8 mouse cellular contexts compared by ENCODE assay signal in genomic region chr9:108189488-108189786, GRCm38 (mm10). TPM values are rescaled to one million over a fixed set of nuclear protein-coding genes. Genes with fewer than 3 reads are reported as not detected.
A peak's percentile ranks its signal among the peaks of the same experiment; 100 is the strongest.
DNase-seq lines count a peak whose midpoint lies in the region; ATAC-seq and TF ChIP-seq lines count a peak whose summit lies in the region.

No protein-coding gene starts in this region.

- H3K9ac ChIP-seq in kidney, embryonic 14.5 days (ENCODE audit: low read depth, low read length): no peak overlapping the region
- H3K9ac ChIP-seq in forebrain, embryonic 11.5 days (ENCODE audit: low read length): peak overlapping the region; percentile 76
- H3K9ac ChIP-seq in intestine, postnatal 0 days (ENCODE audit: low read depth, low read length): no peak overlapping the region
- peak overlapping the region; percentile 90 for H3K9ac ChIP-seq in neural tube, embryonic 15.5 days (replicated peaks)

- H3K4me1 ChIP-seq in kidney, embryonic 14.5 days (ENCODE audit: control insufficient read depth, insufficient read depth, low read length): peaks cover 3% of the 10 kb centered on the region; the same call in 1 of the 2 replicates
- peaks cover 4% of the 10 kb centered on the region; the same call in 1 of the 2 replicates for H3K4me1 ChIP-seq in forebrain, embryonic 11.5 days (replicated peaks; ENCODE audit: control insufficient read depth, insufficient read depth, low read length)
- H3K4me1 ChIP-seq in intestine, postnatal 0 days (replicated peaks; ENCODE audit: control insufficient read depth, insufficient read depth, low read length): no peaks in the 10 kb centered on the region
- peaks cover 28% of the 10 kb centered on the region for H3K4me1 ChIP-seq in neural tube, embryonic 15.5 days

- H3K27ac ChIP-seq in kidney, embryonic 14.5 days (ENCODE audit: low read depth, low read length): no peak overlapping the region
- H3K27ac ChIP-seq in forebrain, embryonic 11.5 days (ENCODE audit: low read depth, low read length): no peak overlapping the region
- no peak overlapping the region for H3K27ac ChIP-seq in intestine, postnatal 0 days (ENCODE audit: low read depth, low read length)
- H3K27ac ChIP-seq in neural tube, embryonic 15.5 days (replicated peaks): peak overlapping the region; percentile 81

- no peaks in the 10 kb centered on the region for H3K9me3 ChIP-seq in kidney, embryonic 14.5 days (ENCODE audit: control insufficient read depth, low read length)
- H3K9me3 ChIP-seq in forebrain, embryonic 11.5 days (ENCODE audit: control insufficient read depth, low read length): no peaks in the 10 kb centered on the region
- H3K9me3 ChIP-seq in intestine, postnatal 0 days (ENCODE audit: control insufficient read depth): no peaks in the 10 kb centered on the region
- H3K9me3 ChIP-seq in neural tube, embryonic 15.5 days (replicated peaks): no peaks in the 10 kb centered on the region

- H3K27me3 ChIP-seq in kidney, embryonic 14.5 days (ENCODE audit: control insufficient read depth, insufficient read depth, low read length): peaks cover 6% of the 10 kb centered on the region; the same call in 1 of the 2 replicates
- H3K27me3 ChIP-seq in forebrain, embryonic 11.5 days (ENCODE audit: control insufficient read depth, insufficient read depth, low read length): no peaks in the 10 kb centered on the region
- H3K27me3 ChIP-seq in intestine, postnatal 0 days (replicated peaks; ENCODE audit: control insufficient read depth, insufficient read depth, low read length): peaks cover 24% of the 10 kb centered on the region
- no peaks in the 10 kb centered on the region for H3K27me3 ChIP-seq in neural tube, embryonic 15.5 days (replicated peaks)

- no peak for ATAC-seq in kidney, embryonic 14.5 days (ENCODE audit: low FRiP score, low TSS enrichment)
- ATAC-seq in forebrain, embryonic 11.5 days (replicated peaks; ENCODE audit: low FRiP score): no peak
- no peak for ATAC-seq in intestine, postnatal 0 days
- no peak for ATAC-seq in neural tube, embryonic 15.5 days (ENCODE audit: low FRiP score)

- no peak for DNase-seq in kidney, postnatal 14 days
- DNase-seq in forebrain, embryonic 11.5 days (ENCODE audit: low spot score): no peak
- DNase-seq in B cell, adult 2 months: no peak
- no peak for DNase-seq in spleen, postnatal 36 days (ENCODE audit: low spot score in 2 of 2)
- DNase-seq in kidney, postnatal 25 days: no peak

- H3K4me2 ChIP-seq in kidney, embryonic 14.5 days (replicated peaks; ENCODE audit: low read depth, low read length): peak overlapping the region; percentile 95
- peak overlapping the region; percentile 86 for H3K4me2 ChIP-seq in forebrain, embryonic 11.5 days (ENCODE audit: low read depth, low read length, severe bottlenecking)
- H3K4me2 ChIP-seq in intestine, postnatal 0 days (replicated peaks; ENCODE audit: low read depth): peak overlapping the region; percentile 94
- H3K4me2 ChIP-seq in neural tube, embryonic 15.5 days: peak overlapping the region; percentile 71

- WGBS in kidney, embryonic 14.5 days: 49% methylated on average over 5 of the region's 5 CpGs
- WGBS in forebrain, embryonic 11.5 days: 39% methylated on average over 5 of the region's 5 CpGs
- 41% methylated on average over 5 of the region's 5 CpGs for WGBS in intestine, postnatal 0 days
- WGBS in neural tube, embryonic 15.5 days: 18% methylated on average over 5 of the region's 5 CpGs

- H3K4me3 ChIP-seq in kidney, embryonic 14.5 days (ENCODE audit: low read length): peak overlapping the region; percentile 58
- H3K4me3 ChIP-seq in forebrain, embryonic 11.5 days (ENCODE audit: low read depth, low read length): peak overlapping the region; percentile 73
- H3K4me3 ChIP-seq in intestine, postnatal 0 days (ENCODE audit: low read depth, low read length): peak overlapping the region; percentile 61; the same call in 1 of the 2 replicates
- peak overlapping the region; percentile 82 for H3K4me3 ChIP-seq in neural tube, embryonic 15.5 days (replicated peaks)

- H3K36me3 ChIP-seq in kidney, embryonic 14.5 days (ENCODE audit: control insufficient read depth, insufficient read depth, low read length): no peaks in the 10 kb centered on the region
- no peaks in the 10 kb centered on the region for H3K36me3 ChIP-seq in forebrain, embryonic 11.5 days (ENCODE audit: control insufficient read depth, insufficient read depth, low read length)
- no peaks in the 10 kb centered on the region for H3K36me3 ChIP-seq in intestine, postnatal 0 days (ENCODE audit: control insufficient read depth, insufficient read depth)
- 0 out of 2 replicates have a peak, but pooled peaks cover 6% of the 10 kb centered on the region for H3K36me3 ChIP-seq in neural tube, embryonic 15.5 days

- no peak for TF ChIP-seq CTCF in intestine, postnatal 0 days (IDR thresholded peaks at IDR 0.05; ENCODE audit: low read depth)

RNA-seq across cellular contexts. Expression of gene Bsn, which starts 0.7 kb away (rescaled TPM):
- 0.76 and 0.77 TPM in 2 replicates for polyA plus RNA-seq in kidney, embryonic 14.5 days (2014; fragmentation: Nextera tagmentation; extraction: Ambion mirVana)
- 2.5 and 3.0 TPM in 2 replicates for polyA plus RNA-seq in forebrain, embryonic 11.5 days (2014; fragmentation: Nextera tagmentation; extraction: Ambion mirVana)
- polyA plus RNA-seq in intestine, postnatal 0 days (2015; fragmentation: Nextera tagmentation; extraction: Ambion mirVana): 1.6 and 1.9 TPM in 2 replicates
- polyA plus RNA-seq in neural tube, embryonic 15.5 days (2015; fragmentation: Nextera tagmentation; extraction: Ambion mirVana): 8.8 and 9.7 TPM in 2 replicates

Comparison
In these comparisons a context has a peak if more than half of its experiments do, and no peak if none do; other contexts are left out.
1. H3K9ac ChIP-seq: peak in forebrain, embryonic 11.5 days (single experiment) and neural tube, embryonic 15.5 days (single experiment); none in kidney, embryonic 14.5 days (single experiment) and intestine, postnatal 0 days (single experiment).
2. Peak in every context shown above with its lines, with median percentiles within 50 percentile points of each other: H3K4me2 ChIP-seq and H3K4me3 ChIP-seq.